Mouse (Mus musculus): ENCODE results near the gene Ap2a2. TPM values are rescaled to one million over a fixed set of nuclear protein-coding genes. Genes with fewer than 3 reads are reported as not detected.

The Ap2a2 gene
- total and polyA plus RNA-seq, 3 experiments = 34.7 to 67.9 (median 59.5) TPM

GRCm38 (mm10) chr7:141574041-141574440, 12.1 kb downstream of the Ap2a2 start:
- Histone ChIP-seq H3K27ac (ENCODE audit: control insufficient read depth, low read depth, low read length) (peak overlapping the region; percentile 6; the same call in 1 of the 2 replicates), H3K4me1 (ENCODE audit: control insufficient read depth in 1 of 2, insufficient read depth in 2 of 2, low read length in 2 of 2) (peaks cover 12 to 31% of the 10 kb centered on the region in 2 experiments), H3K79me2 (ENCODE audit: control insufficient read depth, insufficient read depth, low read length, poor library complexity) (peaks cover 27% of the 10 kb centered on the region), H3K9ac (ENCODE audit: control insufficient read depth, low read depth, low read length, poor library complexity, severe bottlenecking) (no peak overlapping the region), H3K9me3 (replicated peaks; ENCODE audit: insufficient read depth, low read length) (no peaks in the 10 kb centered on the region), H3K4me3 (ENCODE audit: control insufficient read depth in 1 of 2, insufficient read depth in 1 of 2, low read depth in 2 of 2, low read length in 2 of 2) (peak overlapping the region in 1 of 2 experiments; percentile 21; a peak in 1 of 4 replicates), H3K36me3 (ENCODE audit: control insufficient read depth in 1 of 2, insufficient read depth in 2 of 2, low read length in 2 of 2) (peaks cover 0 to 33% of the 10 kb centered on the region in 2 experiments; a peak in 3 of 4 replicates), H3K27me3 (ENCODE audit: control insufficient read depth in 1 of 2, insufficient read depth in 2 of 2, low read length in 2 of 2) (no peaks in the 10 kb centered on the region)
- DNase-seq (ENCODE audit: low read depth, low spot score) = peak; percentile 54
- TF ChIP-seq E2F4 (IDR thresholded peaks at IDR 0.05; ENCODE audit: borderline replicate concordance, low read depth, low read length) (no peak), RCOR1 (IDR thresholded peaks at IDR 0.05; ENCODE audit: low read depth, low read length) (0 out of 2 replicates have a peak, but pooled peaks have one; percentile 41), ZNF384 (IDR thresholded peaks at IDR 0.05; ENCODE audit: low read depth, low read length) (no peak), POLR2A (IDR thresholded peaks at IDR 0.05; ENCODE audit: control insufficient read depth in 1 of 2, insufficient read depth in 1 of 2, low read depth in 1 of 2, low read length in 2 of 2, poor library complexity in 1 of 2) (no peak), TCF12 (IDR thresholded peaks at IDR 0.05; ENCODE audit: low read depth, low read length) (peak; percentile 38; the same call in 1 of the 2 replicates), BHLHE40 (IDR thresholded peaks at IDR 0.05; ENCODE audit: borderline replicate concordance, low read depth, low read length) (no peak), GATA1 (IDR thresholded peaks at IDR 0.05; ENCODE audit: low read depth, low read length) (peak; percentile 43; the same call in 1 of the 2 replicates), SIN3A (IDR thresholded peaks at IDR 0.05; ENCODE audit: low read length) (peak; percentile 60), MAX (IDR thresholded peaks at IDR 0.05; ENCODE audit: low read length) (no peak), MYC (IDR thresholded peaks at IDR 0.05; ENCODE audit: low read depth, low read length) (no peak), MAZ (IDR thresholded peaks at IDR 0.05; ENCODE audit: low read depth, low read length) (0 out of 2 replicates have a peak, but pooled peaks have one; percentile 21), MEF2A (IDR thresholded peaks at IDR 0.05; ENCODE audit: extremely low read depth, insufficient replicate concordance, low read depth, low read length, poor library complexity, severe bottlenecking) (no peak), NELFE (IDR thresholded peaks at IDR 0.05; ENCODE audit: low read depth, low read length) (no peak), HCFC1 (IDR thresholded peaks at IDR 0.05; ENCODE audit: low read depth, low read length) (0 out of 2 replicates have a peak, but pooled peaks have one; percentile 29), ELF1 (IDR thresholded peaks at IDR 0.05; ENCODE audit: low read depth, low read length) (peak; percentile 20; the same call in 1 of the 2 replicates), EP300 (IDR thresholded peaks at IDR 0.05; ENCODE audit: low read depth in 1 of 2, low read length in 2 of 2) (peak; percentile 44 to 62; a peak in 3 of 4 replicates), SMC3 (IDR thresholded peaks at IDR 0.05; ENCODE audit: low read depth, low read length) (no peak), RAD21 (IDR thresholded peaks at IDR 0.05; ENCODE audit: low read depth, low read length) (no peak), ZMIZ1 (IDR thresholded peaks at IDR 0.05; ENCODE audit: low read depth, low read length) (no peak), JUND (IDR thresholded peaks at IDR 0.05; ENCODE audit: low read depth, low read length) (no peak)

DNA sequence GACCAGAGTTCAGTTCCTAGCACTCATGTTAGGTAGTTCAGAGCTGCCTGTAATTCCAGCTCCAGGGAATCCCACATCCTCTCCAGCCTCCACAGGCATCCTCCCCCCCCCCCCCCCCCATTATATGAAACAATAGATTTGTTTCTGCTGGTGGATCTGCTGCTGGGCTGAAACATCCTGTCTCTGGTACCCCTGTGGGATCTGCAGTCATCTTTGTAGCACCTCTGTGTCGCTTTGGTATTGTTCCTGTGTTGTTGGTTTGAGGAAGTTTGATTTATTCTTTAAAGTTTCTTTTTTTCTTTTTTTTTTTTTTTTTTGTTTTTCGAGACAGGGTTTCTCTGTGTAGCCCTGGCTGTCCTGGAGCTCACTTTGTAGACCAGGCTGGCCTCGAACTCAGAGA, 13.5 kb downstream of the Ap2a2 start:
- peaks cover 12 to 31% of the 10 kb centered on the region in 2 experiments for H3K4me1 ChIP-seq (ENCODE audit: control insufficient read depth in 1 of 2, insufficient read depth in 2 of 2, low read length in 2 of 2)
- TF ChIP-seq SMC3 (IDR thresholded peaks at IDR 0.05; ENCODE audit: low read depth, low read length) (no peak), TCF12 (IDR thresholded peaks at IDR 0.05; ENCODE audit: low read depth, low read length) (no peak), USF1 (IDR thresholded peaks at IDR 0.05; ENCODE audit: low read depth, low read length) (no peak), USF2 (IDR thresholded peaks at IDR 0.05; ENCODE audit: borderline replicate concordance in 1 of 2, insufficient read depth in 1 of 2, low read depth in 1 of 2, low read length in 2 of 2) (no peak), ZNF384 (IDR thresholded peaks at IDR 0.05; ENCODE audit: low read depth, low read length) (no peak), KAT2A (conservative IDR thresholded peaks at IDR 0.05; ENCODE audit: low read depth, low read length) (no peak), E2F4 (IDR thresholded peaks at IDR 0.05; ENCODE audit: borderline replicate concordance, low read depth, low read length) (no peak), NELFE (IDR thresholded peaks at IDR 0.05; ENCODE audit: low read depth, low read length) (no peak), ZKSCAN1 (IDR thresholded peaks at IDR 0.05; ENCODE audit: low read depth, low read length) (no peak), ELF1 (IDR thresholded peaks at IDR 0.05; ENCODE audit: low read depth, low read length) (no peak), MAZ (IDR thresholded peaks at IDR 0.05; ENCODE audit: low read depth, low read length) (no peak), EP300 (IDR thresholded peaks at IDR 0.05; ENCODE audit: low read depth in 1 of 2, low read length in 2 of 2) (no peak), CHD1 (IDR thresholded peaks at IDR 0.05; ENCODE audit: low read depth, low read length) (no peak), CHD2 (IDR thresholded peaks at IDR 0.05; ENCODE audit: low read length) (no peak), CTCF (IDR thresholded peaks at IDR 0.05 in 2 of 3, conservative IDR thresholded peaks at IDR 0.05 in 1 of 3; ENCODE audit: control insufficient read depth in 1 of 3, insufficient read depth in 1 of 3, low read depth in 2 of 3, low read length in 3 of 3, poor library complexity in 1 of 3, severe bottlenecking in 1 of 3) (no peak), SIN3A (IDR thresholded peaks at IDR 0.05; ENCODE audit: low read length) (no peak)

More for the DNA sequence above, 13.5 kb downstream of the Ap2a2 start:
- Histone ChIP-seq H3K27me3 (ENCODE audit: control insufficient read depth in 1 of 2, insufficient read depth in 2 of 2, low read length in 2 of 2) (no peaks in the 10 kb centered on the region), H3K27ac (ENCODE audit: control insufficient read depth, low read depth, low read length) (no peak overlapping the region), H3K9ac (ENCODE audit: control insufficient read depth, low read depth, low read length, poor library complexity, severe bottlenecking) (no peak overlapping the region), H3K9me3 (replicated peaks; ENCODE audit: insufficient read depth, low read length) (no peaks in the 10 kb centered on the region), H3K79me2 (ENCODE audit: control insufficient read depth, insufficient read depth, low read length, poor library complexity) (peaks cover 33% of the 10 kb centered on the region), H3K36me3 (ENCODE audit: control insufficient read depth in 1 of 2, insufficient read depth in 2 of 2, low read length in 2 of 2) (peaks cover 0 to 36% of the 10 kb centered on the region in 2 experiments; a peak in 2 of 4 replicates), H3K4me3 (ENCODE audit: control insufficient read depth in 1 of 2, insufficient read depth in 1 of 2, low read depth in 2 of 2, low read length in 2 of 2) (no peak overlapping the region)
- DNase-seq (ENCODE audit: low read depth, low spot score) = no peak
